Mouse (Mus musculus) midbrain, embryonic 12.5 days (tissue): ENCODE measurements around the gene 1500011B03Rik. TPM values are rescaled to one million over a fixed set of nuclear protein-coding genes. Genes with fewer than 3 reads are reported as not detected.
A peak's percentile ranks its signal among the peaks of the same experiment; 100 is the strongest.
"Not testable (repeated sequence)": the region's sequence is repeated elsewhere in the genome, so short reads cannot be mapped to it uniquely, and the experiment has no call there.

Experiments used
- ATAC-seq: fragments of 200-750 bp; cut with Nextera tagmentation; 2 replicates; pipeline ENCODE4 v1.8.0; 2017; ENCODE audit warnings: low read depth, moderate TSS enrichment, moderate library complexity; ENCODE audit not compliant: low FRiP score
- H3K27ac ChIP-seq: fragments of 300-500 bp; sonication (generic); replicated peaks from 2 replicates; pipeline ENCODE4 v1.5.1; 2016; ENCODE audit warnings: mild to moderate bottlenecking
- H3K27me3 ChIP-seq: fragments of 300-500 bp; sonication (generic); 2 replicates; pipeline ENCODE4 v1.6.1; 2016; ENCODE audit warnings: mild to moderate bottlenecking
- H3K36me3 ChIP-seq: fragments of 300-500 bp; sonication (generic); 2 replicates; pipeline ENCODE4 v1.6.1; 2016
- H3K4me1 ChIP-seq: fragments of 300-500 bp; sonication (generic); 2 replicates; pipeline ENCODE4 v1.6.1; 2016
- H3K4me2 ChIP-seq: fragments of 300-500 bp; sonication (generic); replicated peaks from 2 replicates; pipeline ENCODE4 v1.6.1; 2016; ENCODE audit warnings: mild to moderate bottlenecking, moderate library complexity
- H3K4me3 ChIP-seq: fragments of 300-500 bp; sonication (generic); 2 replicates; pipeline ENCODE4 v1.5.1; 2016; ENCODE audit warnings: mild to moderate bottlenecking
- H3K9ac ChIP-seq: fragments of 300-500 bp; sonication (generic); replicated peaks from 2 replicates; pipeline ENCODE4 v1.6.1; 2016; ENCODE audit warnings: mild to moderate bottlenecking, moderate library complexity
- H3K9me3 ChIP-seq: fragments of 300-500 bp; sonication (generic); 2 replicates; pipeline ENCODE4 v1.6.1; 2016; ENCODE audit warnings: mild to moderate bottlenecking
- WGBS: fragments of 180-500 bp; shearing (Covaris S2); methylation state at CpG from one replicate; pipeline ENCODE4 v1.1.7; 2016; 5-methylcytosine and 5-hydroxymethylcytosine counted together
- polyA plus RNA-seq: library from polyadenylated mRNA; unstranded; fragments of >200 nt; fragmentation: Nextera tagmentation; extraction: Ambion mirVana; gene quantifications from 2 replicates; pipeline ENCODE4 v1.2.1, GENCODE M21; 2016

1500011B03Rik gene
- polyA plus RNA-seq, result 154 and 167 TPM in 2 replicates

GRCm38 (mm10) chr5:114822796-114823688, at the start of gene 1500011B03Rik:
Gene 1500011B03Rik, minus strand, starts transcription at chr5:114823468.
- H3K9ac ChIP-seq, result peak within 1 kb of the TSS; percentile 90
- H3K9me3 ChIP-seq, result no peaks in the 10 kb centered on the region
- no peaks in the 10 kb centered on the region; the same call in 1 of the 2 replicates for H3K36me3 ChIP-seq
- no peaks in the 10 kb centered on the region for H3K27me3 ChIP-seq
- H3K4me1 ChIP-seq, result peaks cover 9% of the 10 kb centered on the region
- peak within 1 kb of the TSS; percentile 64 for H3K4me2 ChIP-seq
- peak within 1 kb of the TSS; percentile 87 for H3K4me3 ChIP-seq
- peak; percentile 87 for ATAC-seq
- WGBS, result 8% methylated on average over 52 of the region's 53 CpGs
- H3K27ac ChIP-seq, result peak within 1 kb of the TSS; percentile 75

- H3K27me3 ChIP-seq, result peaks cover 3% of the 10 kb centered on the region
- H3K9ac ChIP-seq, result no peak overlapping the region
- H3K4me2 ChIP-seq, result no peak overlapping the region
- H3K36me3 ChIP-seq, result no peaks in the 10 kb centered on the region
- no peak overlapping the region for H3K4me3 ChIP-seq
- ATAC-seq, result no peak
- no peaks in the 10 kb centered on the region for H3K4me1 ChIP-seq
- peaks cover 17% of the 10 kb centered on the region for H3K9me3 ChIP-seq
- 87% methylated on average over 12 of the region's 12 CpGs for WGBS
- no peak overlapping the region for H3K27ac ChIP-seq
These were observed 42.0 kb upstream of the 1500011B03Rik start for GRCm38 (mm10) chr5:114865279-114865678.

GRCm38 (mm10) chr5:114864813-114865212, 41.5 kb upstream of the 1500011B03Rik start:
- H3K4me3 ChIP-seq, result no peak overlapping the region
- H3K4me1 ChIP-seq, result no peaks in the 10 kb centered on the region
- no peaks in the 10 kb centered on the region for H3K36me3 ChIP-seq
- no peak overlapping the region for H3K9ac ChIP-seq
- no peak overlapping the region for H3K27ac ChIP-seq
- no peak for ATAC-seq
- WGBS, result 78% methylated on average over 7 of the region's 7 CpGs
- peaks cover 3% of the 10 kb centered on the region for H3K27me3 ChIP-seq
- peaks cover 17% of the 10 kb centered on the region for H3K9me3 ChIP-seq
- no peak overlapping the region for H3K4me2 ChIP-seq

DNA sequence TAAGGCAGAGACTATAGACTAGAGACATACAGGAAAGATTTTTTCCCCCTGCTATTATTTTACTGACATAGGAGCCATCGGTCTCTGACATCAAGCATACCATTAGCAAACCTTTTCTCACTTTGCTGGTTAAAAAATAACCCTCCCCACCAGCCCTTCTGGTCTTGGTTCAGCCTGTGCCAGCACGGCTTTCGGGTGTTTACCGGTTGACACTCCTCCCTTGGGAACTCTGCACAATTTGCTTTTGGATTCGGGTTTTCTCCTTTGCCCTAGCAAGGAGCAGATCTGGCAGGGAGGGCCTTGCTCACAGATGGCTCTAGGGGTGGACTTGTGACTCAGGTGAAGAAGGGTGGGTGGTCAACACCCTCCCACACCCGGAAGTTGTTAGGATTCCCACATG, 38.5 kb upstream of the 1500011B03Rik start:
- Histone ChIP-seq H3K4me2 (no peak overlapping the region), H3K9me3 (no peaks in the 10 kb centered on the region), H3K27me3 (peaks cover 10% of the 10 kb centered on the region), H3K27ac (no peak overlapping the region), H3K4me1 (no peaks in the 10 kb centered on the region), H3K36me3 (no peaks in the 10 kb centered on the region), H3K4me3 (no peak overlapping the region), H3K9ac (no peak overlapping the region)
- ATAC-seq, result no peak
- 85% methylated on average over 6 of the region's 6 CpGs for WGBS

DNA sequence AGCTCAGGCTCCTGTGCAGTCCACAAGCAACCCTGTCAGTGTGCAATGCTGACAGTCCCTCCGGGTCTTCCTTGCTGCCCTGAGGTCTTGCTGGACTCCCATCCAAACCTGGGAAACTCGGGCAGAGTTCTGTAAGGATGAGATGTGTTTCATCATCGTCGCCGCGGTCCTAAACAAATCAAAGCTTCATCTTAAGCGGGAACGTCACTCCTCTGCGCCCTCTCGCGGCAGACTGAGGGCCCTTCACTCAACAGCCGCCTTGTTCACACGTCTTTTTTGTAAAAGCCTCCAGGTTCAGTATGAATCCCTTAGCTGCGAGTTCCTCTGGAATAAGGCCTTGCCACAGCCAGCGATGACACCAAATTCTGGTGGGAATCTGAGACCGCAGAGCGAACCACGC, 36.0 kb upstream of the 1500011B03Rik start:
- Histone ChIP-seq H3K27me3 (peaks cover 12% of the 10 kb centered on the region), H3K36me3 (no peaks in the 10 kb centered on the region), H3K27ac (no peak overlapping the region), H3K4me2 (peak overlapping the region; percentile 66), H3K4me1 (no peaks in the 10 kb centered on the region), H3K4me3 (peak overlapping the region; percentile 38), H3K9ac (peak overlapping the region; percentile 47; the same call in 1 of the 2 replicates), H3K9me3 (no peaks in the 10 kb centered on the region)
- ATAC-seq, result no peak
- WGBS, result 4% methylated on average over 18 of the region's 18 CpGs

GRCm38 (mm10) chr5:114858582-114858981, 35.3 kb upstream of the 1500011B03Rik start, which contains the start of gene Gm9936:
Gene Gm9936, minus strand, starts transcription at chr5:114858682.
- no peak for ATAC-seq
- H3K4me3 ChIP-seq, result peak within 1 kb of the TSS; percentile 38
- H3K9me3 ChIP-seq, result no peaks in the 10 kb centered on the region
- H3K36me3 ChIP-seq, result no peaks in the 10 kb centered on the region
- 85% methylated on average over 12 of the region's 12 CpGs for WGBS
- H3K27ac ChIP-seq, result no peak within 1 kb of the TSS
- H3K4me2 ChIP-seq, result peak within 1 kb of the TSS; percentile 66
- no peaks in the 10 kb centered on the region for H3K4me1 ChIP-seq
- peaks cover 14% of the 10 kb centered on the region for H3K27me3 ChIP-seq
- peak within 1 kb of the TSS; percentile 47; the same call in 1 of the 2 replicates for H3K9ac ChIP-seq

DNA sequence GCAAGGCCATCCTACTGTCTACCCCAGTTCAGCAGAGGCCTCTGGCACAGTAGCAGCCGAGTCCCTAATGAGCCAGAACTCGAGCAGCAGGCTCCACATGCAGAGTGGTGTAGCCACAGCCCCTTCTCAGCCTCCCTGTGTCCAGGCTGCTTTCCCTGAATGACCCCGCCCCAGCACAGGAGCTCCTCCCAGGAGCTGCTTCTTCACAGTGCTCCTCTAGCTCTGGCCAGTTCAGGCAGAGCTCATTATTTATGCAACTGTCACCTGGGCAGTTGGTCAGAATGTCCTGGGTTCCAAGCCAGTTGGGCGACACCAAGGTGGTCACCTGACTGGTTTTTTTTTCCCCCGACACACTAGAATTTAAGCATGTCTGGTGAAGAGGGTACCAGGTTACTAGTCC, 30.1 kb upstream of the 1500011B03Rik start, which contains the start of gene 4930519G04Rik:
4930519G04Rik (plus strand) TSS at position 301 of the 400 bp plus-strand sequence.
- not testable (repeated sequence) for H3K27me3 ChIP-seq, H3K36me3 ChIP-seq, H3K4me1 ChIP-seq, H3K9ac ChIP-seq, H3K27ac ChIP-seq, H3K4me3 ChIP-seq, H3K4me2 ChIP-seq, ATAC-seq, H3K9me3 ChIP-seq
- WGBS, result 86% methylated on average over 3 of the region's 5 CpGs

DNA sequence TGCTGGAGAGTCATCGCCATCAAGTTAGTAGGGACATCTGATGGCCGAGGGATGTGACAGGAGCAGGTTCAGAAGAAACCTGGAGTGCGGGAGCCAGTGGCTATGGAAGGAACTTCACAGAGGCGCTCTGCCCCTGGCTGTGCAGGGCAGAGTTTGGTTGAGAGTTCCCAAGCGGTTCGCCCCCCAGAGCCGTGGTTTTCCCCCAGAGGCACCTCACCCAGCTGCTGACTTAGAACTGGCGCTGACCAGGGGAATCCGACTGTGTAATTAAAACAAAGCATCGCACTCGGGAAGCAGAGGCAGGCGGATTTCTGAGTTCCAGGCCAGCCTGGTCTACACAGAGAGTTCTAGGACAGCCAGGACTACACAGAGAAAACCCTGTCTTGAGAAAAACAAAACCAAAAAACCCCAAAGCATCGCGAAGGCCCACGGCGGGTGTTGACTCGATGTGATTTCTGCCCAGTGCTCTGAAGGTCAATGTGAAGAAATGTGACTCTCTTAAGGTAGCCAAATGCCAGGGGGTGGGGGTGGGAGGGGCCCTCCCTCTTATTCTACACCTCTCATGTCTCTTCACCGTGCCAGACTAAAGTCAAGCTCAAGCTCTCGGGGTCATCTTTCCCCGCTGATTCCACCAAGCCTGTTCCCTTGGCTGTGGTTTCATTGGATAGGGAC, 28.4 kb upstream of the 1500011B03Rik start:
- Histone ChIP-seq H3K27me3 (0 out of 2 replicates have a peak, but pooled peaks cover 4% of the 10 kb centered on the region), H3K4me1 (no peaks in the 10 kb centered on the region), H3K36me3 (no peaks in the 10 kb centered on the region), H3K4me2 (no peak overlapping the region), H3K9me3 (no peaks in the 10 kb centered on the region), H3K27ac (no peak overlapping the region), H3K9ac (no peak overlapping the region), H3K4me3 (no peak overlapping the region)
- WGBS, result 86% methylated on average over 20 of the region's 20 CpGs
- ATAC-seq, result no peak

- H3K4me3 ChIP-seq, H3K9ac ChIP-seq, H3K9me3 ChIP-seq, H3K4me2 ChIP-seq, H3K27me3 ChIP-seq, H3K36me3 ChIP-seq, ATAC-seq, H3K27ac ChIP-seq: not testable (repeated sequence)
- 65% methylated on average over 2 of the region's 2 CpGs for WGBS
- peaks cover 13% of the 10 kb centered on the region; the same call in 1 of the 2 replicates for H3K4me1 ChIP-seq
These were observed 21.1 kb upstream of the 1500011B03Rik start for GRCm38 (mm10) chr5:114844371-114844770.

DNA sequence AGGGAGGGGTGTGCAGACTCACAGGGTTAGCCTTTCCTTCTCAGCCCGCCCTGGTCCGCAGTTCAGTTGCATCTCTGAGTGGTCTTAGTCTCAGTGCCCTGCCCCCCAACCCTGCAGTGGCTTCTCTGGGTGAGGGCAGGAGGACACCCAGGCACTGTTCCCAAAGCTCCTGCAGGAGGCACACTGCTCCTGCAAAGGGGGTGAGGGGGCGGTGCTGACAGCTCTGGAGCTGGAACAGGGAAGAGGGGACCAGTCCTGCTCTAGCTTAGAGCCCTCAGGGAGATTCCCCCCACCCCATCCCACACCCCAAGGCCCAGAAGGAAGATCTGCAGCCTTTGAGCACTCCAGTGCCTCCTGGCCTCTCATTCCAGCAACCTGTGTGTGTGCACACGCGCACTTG, 19.4 kb upstream of the 1500011B03Rik start:
- Histone ChIP-seq H3K36me3 (no peaks in the 10 kb centered on the region), H3K27me3 (no peaks in the 10 kb centered on the region), H3K9me3 (no peaks in the 10 kb centered on the region), H3K4me2 (no peak overlapping the region), H3K4me3 (no peak overlapping the region), H3K27ac (no peak overlapping the region), H3K9ac (no peak overlapping the region), H3K4me1 (peaks cover 13% of the 10 kb centered on the region; the same call in 1 of the 2 replicates)
- 56% methylated on average over 5 of the region's 5 CpGs for WGBS
- no peak for ATAC-seq

DNA sequence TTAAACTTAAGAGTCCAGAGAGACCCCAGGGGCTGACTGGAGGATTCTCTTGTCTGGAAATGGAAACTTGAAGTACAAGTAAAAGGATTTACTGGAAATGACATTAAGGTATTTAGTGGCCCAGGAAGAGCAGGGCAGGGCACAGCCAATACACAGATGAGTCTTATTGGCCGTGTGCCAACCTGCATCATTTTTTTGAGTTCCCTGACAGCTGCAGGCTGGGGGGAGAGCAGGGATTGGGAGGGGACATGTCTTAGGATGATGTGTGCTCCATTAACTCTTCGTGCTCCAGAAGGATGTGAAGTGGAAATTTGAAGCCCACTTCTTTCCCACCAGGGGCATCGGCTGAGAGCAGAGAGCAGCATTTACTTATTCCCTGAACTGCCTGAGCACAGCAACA, 18.9 kb upstream of the 1500011B03Rik start:
- ATAC-seq, H3K27ac ChIP-seq, H3K4me2 ChIP-seq, H3K27me3 ChIP-seq, H3K9me3 ChIP-seq, H3K4me3 ChIP-seq, H3K36me3 ChIP-seq, H3K9ac ChIP-seq: not testable (repeated sequence)
- peaks cover 13% of the 10 kb centered on the region; the same call in 1 of the 2 replicates for H3K4me1 ChIP-seq
- WGBS, result 56% methylated on average over 3 of the region's 3 CpGs

DNA sequence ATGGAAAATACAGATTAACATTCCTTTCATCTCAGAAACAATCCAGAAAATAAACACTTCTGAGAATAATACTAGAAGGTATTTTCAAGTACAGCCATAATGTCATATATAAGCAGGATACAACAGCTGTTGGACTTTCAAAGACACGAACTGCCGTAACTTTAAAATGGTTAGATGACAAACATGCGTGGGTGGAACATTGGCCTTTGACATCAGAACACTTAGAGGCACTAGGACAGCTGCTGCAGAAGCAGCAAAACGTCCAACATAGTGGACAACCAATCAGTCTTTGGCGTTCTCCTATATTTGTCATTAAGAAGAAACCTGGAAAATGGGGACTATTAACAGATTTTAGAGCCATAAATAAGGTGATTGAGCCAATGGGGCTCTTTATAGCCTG, 17.2 kb upstream of the 1500011B03Rik start:
- H3K9me3 ChIP-seq, H3K27me3 ChIP-seq, H3K27ac ChIP-seq, H3K4me2 ChIP-seq, H3K36me3 ChIP-seq, H3K4me3 ChIP-seq, H3K9ac ChIP-seq, ATAC-seq: not testable (repeated sequence)
- H3K4me1 ChIP-seq, result peaks cover 13% of the 10 kb centered on the region; the same call in 1 of the 2 replicates
- WGBS, result 81% methylated on average over 5 of the region's 5 CpGs
